Mouse (Mus musculus) thymus, adult 2 months (tissue): ENCODE results near the gene Pgpep1l.

Experiments
- CTCF ChIP-seq: fragments of 200-500 bp; IDR thresholded peaks from 2 replicates; pipeline ENCODE4 v1.5.1; 2012; ENCODE audit warnings: mild to moderate bottlenecking, control low read depth, low read length, moderate library complexity, borderline replicate concordance; ENCODE audit not compliant: control insufficient read depth, poor library complexity, insufficient read depth; ENCODE audit errors: extremely low read depth
- POLR2A ChIP-seq: fragments of 200-500 bp; IDR thresholded peaks from 2 replicates; pipeline ENCODE4 v1.6.1; 2012; ENCODE audit warnings: mild to moderate bottlenecking, low read length, control low read depth, moderate library complexity; ENCODE audit not compliant: control insufficient read depth, poor library complexity, insufficient read depth; ENCODE audit errors: extremely low read depth

DNA sequence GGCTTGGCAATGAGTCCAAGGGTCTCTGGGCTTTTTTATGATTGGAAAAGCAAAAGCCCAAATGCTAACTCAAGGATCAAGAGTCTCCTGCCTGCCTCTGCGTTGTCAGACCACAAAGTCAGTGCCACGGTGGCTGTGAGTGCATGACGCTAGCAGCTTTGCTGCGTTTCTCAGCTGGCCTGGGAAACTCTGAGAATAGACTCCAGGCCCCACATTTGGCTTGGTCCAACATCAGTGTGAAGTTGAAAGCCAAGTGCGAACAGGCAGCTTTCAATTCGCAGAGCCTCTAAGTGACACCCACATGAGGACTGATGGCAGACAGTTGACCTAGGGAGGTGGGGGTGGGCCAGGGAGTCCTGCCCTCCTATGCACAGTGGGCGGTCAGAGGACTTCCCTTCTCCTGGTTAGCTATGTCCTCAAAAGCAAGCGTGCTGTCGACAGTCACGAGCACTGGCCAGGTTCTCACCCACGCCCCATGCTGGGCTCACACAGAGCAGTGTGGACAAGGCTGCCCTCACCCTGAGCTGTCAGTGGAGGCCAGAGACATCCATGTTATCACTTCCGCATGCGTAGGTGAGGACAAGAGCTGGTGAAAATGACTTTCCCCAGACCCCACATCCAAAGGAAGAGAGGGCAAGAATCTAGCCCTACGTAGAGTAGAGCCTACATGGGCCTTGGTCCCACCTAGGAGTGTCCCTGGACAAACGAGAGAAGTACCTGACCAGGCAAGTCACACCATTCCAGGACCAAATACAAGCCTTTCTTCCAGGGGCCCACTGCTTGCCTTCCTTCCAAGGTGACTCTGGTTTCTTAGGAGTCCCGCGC, 5.5 kb downstream of the Pgpep1l start:
- no peak for TF ChIP-seq POLR2A
- TF ChIP-seq CTCF = no peak
